Mouse (Mus musculus) hindbrain, embryonic 14.5 days (tissue): ENCODE data around the gene Igdcc4. TPM values are rescaled to one million over a fixed set of nuclear protein-coding genes. Genes with fewer than 3 reads are reported as not detected.

Experiments
- ATAC-seq: fragments of 200-750 bp; cut with Nextera tagmentation; 2 replicates; pipeline ENCODE4 v1.8.0; 2017; ENCODE audit warnings: moderate number of reproducible peaks, mild to moderate bottlenecking, moderate TSS enrichment, moderate library complexity; ENCODE audit not compliant: low FRiP score
- DNase-seq: peaks from one replicate; pipeline ENCODE4 v3.0.0-alpha.2; 2015; ENCODE audit warnings: low spot score
- H3K27ac ChIP-seq: fragments of 300-500 bp; sonication (generic); 2 replicates; pipeline ENCODE4 v1.5.1; 2014; ENCODE audit warnings: mild to moderate bottlenecking, moderate library complexity
- H3K27me3 ChIP-seq: fragments of 300-500 bp; sonication (generic); 2 replicates; pipeline ENCODE4 v1.6.1; 2014; ENCODE audit warnings: mild to moderate bottlenecking, low read length, mixed read lengths; ENCODE audit not compliant: control insufficient read depth, insufficient read depth
- H3K36me3 ChIP-seq: fragments of 300-500 bp; sonication (generic); replicated peaks from 2 replicates; pipeline ENCODE4 v1.6.1; 2014; ENCODE audit not compliant: control insufficient read depth, insufficient read depth
- H3K4me1 ChIP-seq: fragments of 300-500 bp; sonication (generic); replicated peaks from 2 replicates; pipeline ENCODE4 v1.6.1; 2014; ENCODE audit warnings: antibody characterized with exemption, low read length, mixed read lengths; ENCODE audit not compliant: control insufficient read depth, insufficient read depth
- H3K4me2 ChIP-seq: fragments of 300-500 bp; sonication (generic); replicated peaks from 2 replicates; pipeline ENCODE4 v1.6.1; 2014; ENCODE audit warnings: mild to moderate bottlenecking, moderate library complexity
- H3K4me3 ChIP-seq: fragments of 300-500 bp; sonication (generic); replicated peaks from 2 replicates; pipeline ENCODE4 v1.5.1; 2014; ENCODE audit warnings: mild to moderate bottlenecking, low read length
- H3K9ac ChIP-seq: fragments of 300-500 bp; sonication (generic); 2 replicates; pipeline ENCODE4 v1.6.1; 2014
- H3K9me3 ChIP-seq: fragments of 300-500 bp; sonication (generic); 2 replicates; pipeline ENCODE4 v1.6.1; 2016; ENCODE audit warnings: low read length; ENCODE audit not compliant: control insufficient read depth
- WGBS: fragments of 180-500 bp; shearing (Covaris S2); extraction: QIAGEN DNeasy Blood & Tissue Kit; methylation state at CpG from one replicate; pipeline ENCODE4 v1.1.7; 2014; 5-methylcytosine and 5-hydroxymethylcytosine counted together
- polyA plus RNA-seq: library from polyadenylated mRNA; unstranded; fragments of >200 nt; fragmentation: Nextera tagmentation; extraction: Ambion mirVana; gene quantifications from 2 replicates; pipeline ENCODE4 v1.2.1, GENCODE M21; 2014

The Igdcc4 gene
- polyA plus RNA-seq, 1 experiment from 2014 or later = 18.9 TPM

GRCm38 (mm10) chr9:65107893-65108292 is 6.6 kb downstream of the Igdcc4 start:
- no peaks in the 10 kb centered on the region for H3K27me3 ChIP-seq
- H3K4me2 ChIP-seq = no peak overlapping the region
- WGBS = 91% methylated on average over 1 of the region's 1 CpGs
- DNase-seq (no peak), ATAC-seq (no peak)
- H3K9ac ChIP-seq = no peak overlapping the region
- H3K27ac ChIP-seq = no peak overlapping the region
- no peak overlapping the region for H3K4me3 ChIP-seq
- no peaks in the 10 kb centered on the region for H3K36me3 ChIP-seq
- peaks cover 22% of the 10 kb centered on the region for H3K4me1 ChIP-seq
- no peaks in the 10 kb centered on the region for H3K9me3 ChIP-seq

GRCm38 (mm10) chr9:65109132-65110072 is 8.1 kb downstream of the Igdcc4 start:
- WGBS = 7% methylated on average over 24 of the region's 24 CpGs
- ATAC-seq (peak; percentile 89), DNase-seq (peak; percentile 53)
- H3K27me3 ChIP-seq = no peaks in the 10 kb centered on the region
- no peaks in the 10 kb centered on the region for H3K9me3 ChIP-seq
- H3K4me1 ChIP-seq = peaks cover 11% of the 10 kb centered on the region; the same call in 1 of the 2 replicates
- peak overlapping the region; percentile 36 for H3K4me2 ChIP-seq
- peak overlapping the region; percentile 78 for H3K27ac ChIP-seq
- H3K36me3 ChIP-seq = peaks cover 9% of the 10 kb centered on the region; the same call in 1 of the 2 replicates
- H3K9ac ChIP-seq = peak overlapping the region; percentile 16; the same call in 1 of the 2 replicates
- H3K4me3 ChIP-seq = no peak overlapping the region

DNA sequence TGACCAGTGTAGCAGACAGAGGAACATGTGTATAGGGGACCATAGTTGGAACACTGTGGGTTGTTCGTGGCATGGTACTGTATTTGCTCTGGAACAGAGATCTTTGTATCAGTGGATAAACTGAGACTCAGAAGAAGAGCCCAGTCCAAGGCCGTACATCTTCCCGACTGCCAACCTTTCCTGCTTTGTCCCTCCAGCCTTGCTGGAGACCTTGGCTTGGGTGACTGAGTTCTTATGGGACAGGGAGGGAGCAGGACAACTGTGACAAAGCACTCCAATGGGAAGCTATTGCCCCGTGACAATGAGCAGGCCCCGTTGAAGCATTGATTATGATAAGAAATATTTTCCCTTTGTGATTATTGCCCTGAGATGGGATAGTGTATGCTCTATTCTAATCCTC is 10.4 kb downstream of the Igdcc4 start:
- Histone ChIP-seq H3K9me3 (no peaks in the 10 kb centered on the region), H3K27ac (no peak overlapping the region), H3K36me3 (peaks cover 24% of the 10 kb centered on the region; the same call in 1 of the 2 replicates), H3K4me2 (no peak overlapping the region), H3K9ac (no peak overlapping the region), H3K27me3 (no peaks in the 10 kb centered on the region), H3K4me3 (no peak overlapping the region), H3K4me1 (peaks cover 11% of the 10 kb centered on the region; the same call in 1 of the 2 replicates)
- no peak for DNase-seq
- ATAC-seq = no peak
- WGBS = 88% methylated on average over 5 of the region's 5 CpGs

GRCm38 (mm10) chr9:65113694-65114093 is 12.4 kb downstream of the Igdcc4 start:
- Histone ChIP-seq H3K4me1 (peaks cover 11% of the 10 kb centered on the region; the same call in 1 of the 2 replicates), H3K27ac (no peak overlapping the region), H3K9me3 (no peaks in the 10 kb centered on the region), H3K36me3 (peaks cover 28% of the 10 kb centered on the region), H3K4me2 (no peak overlapping the region), H3K4me3 (no peak overlapping the region), H3K27me3 (no peaks in the 10 kb centered on the region), H3K9ac (no peak overlapping the region)
- WGBS = 100% methylated on average over 1 of the region's 2 CpGs
- no peak for ATAC-seq
- DNase-seq = no peak

GRCm38 (mm10) chr9:65115891-65116290 is 14.6 kb downstream of the Igdcc4 start:
- DNase-seq (no peak), ATAC-seq (no peak)
- Histone ChIP-seq H3K27ac (no peak overlapping the region), H3K27me3 (no peaks in the 10 kb centered on the region), H3K9me3 (no peaks in the 10 kb centered on the region), H3K4me1 (no peaks in the 10 kb centered on the region), H3K36me3 (peaks cover 28% of the 10 kb centered on the region), H3K4me3 (no peak overlapping the region), H3K4me2 (no peak overlapping the region), H3K9ac (no peak overlapping the region)
- 67% methylated on average over 2 of the region's 2 CpGs for WGBS

DNA sequence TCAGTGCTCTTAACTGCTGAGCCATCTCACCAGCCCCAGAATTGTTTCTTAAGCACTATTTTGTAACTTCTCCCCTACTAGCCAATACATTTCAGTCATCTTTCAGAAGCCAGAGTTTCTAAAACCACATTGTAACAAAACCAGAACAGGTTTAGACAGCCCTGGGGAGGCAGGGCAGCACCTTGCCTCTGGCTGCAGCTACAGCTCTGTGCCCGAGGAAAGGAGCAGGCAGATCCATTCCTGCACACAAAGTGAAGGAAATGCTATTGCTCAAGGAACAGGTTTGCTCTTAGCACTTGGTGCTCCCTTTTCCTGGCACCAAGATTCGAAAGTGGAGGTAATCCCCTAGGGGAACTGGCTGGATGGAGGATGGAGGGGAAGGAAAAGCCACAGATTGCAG is 16.2 kb downstream of the Igdcc4 start:
- Histone ChIP-seq H3K9ac (no peak overlapping the region), H3K36me3 (peaks cover 28% of the 10 kb centered on the region), H3K27me3 (no peaks in the 10 kb centered on the region), H3K27ac (no peak overlapping the region), H3K4me3 (no peak overlapping the region), H3K9me3 (no peaks in the 10 kb centered on the region), H3K4me1 (no peaks in the 10 kb centered on the region), H3K4me2 (no peak overlapping the region)
- WGBS = 82% methylated on average over 2 of the region's 2 CpGs
- ATAC-seq (no peak), DNase-seq (no peak)

GRCm38 (mm10) chr9:65120935-65121334 is 19.6 kb downstream of the Igdcc4 start:
- 19% methylated on average over 3 of the region's 3 CpGs for WGBS
- Histone ChIP-seq H3K9ac (no peak overlapping the region), H3K27me3 (no peaks in the 10 kb centered on the region), H3K4me3 (no peak overlapping the region), H3K4me2 (no peak overlapping the region), H3K9me3 (no peaks in the 10 kb centered on the region), H3K4me1 (peaks cover 5% of the 10 kb centered on the region; the same call in 1 of the 2 replicates), H3K36me3 (peaks cover 20% of the 10 kb centered on the region), H3K27ac (no peak overlapping the region)
- DNase-seq (peak; percentile 81), ATAC-seq (peak; percentile 64; the same call in 1 of the 2 replicates)

- Histone ChIP-seq H3K9ac (no peak overlapping the region), H3K9me3 (no peaks in the 10 kb centered on the region), H3K36me3 (peaks cover 24% of the 10 kb centered on the region), H3K4me3 (no peak overlapping the region), H3K27me3 (no peaks in the 10 kb centered on the region), H3K4me2 (no peak overlapping the region), H3K4me1 (peaks cover 5% of the 10 kb centered on the region; the same call in 1 of the 2 replicates), H3K27ac (no peak overlapping the region)
- 20% methylated on average over 18 of the region's 18 CpGs for WGBS
- no peak for DNase-seq
- ATAC-seq = no peak
These were observed 21.3 kb downstream of the Igdcc4 start for GRCm38 (mm10) chr9:65122545-65122944.

- no peak overlapping the region for H3K27ac ChIP-seq
- WGBS = 3% methylated on average over 46 of the region's 48 CpGs
These were observed 22.4 kb downstream of the Igdcc4 start for GRCm38 (mm10) chr9:65123552-65124168.

More at GRCm38 (mm10) chr9:65123552-65124168, 22.4 kb downstream of the Igdcc4 start:
- DNase-seq (peak; percentile 73), ATAC-seq (peak; percentile 55; the same call in 1 of the 2 replicates)
- Histone ChIP-seq H3K36me3 (peaks cover 20% of the 10 kb centered on the region), H3K9me3 (no peaks in the 10 kb centered on the region), H3K4me1 (peaks cover 5% of the 10 kb centered on the region; the same call in 1 of the 2 replicates), H3K27me3 (no peaks in the 10 kb centered on the region), H3K9ac (peak overlapping the region; percentile 52), H3K4me2 (peak overlapping the region; percentile 75), H3K4me3 (peak overlapping the region; percentile 32)
